Mouse (Mus musculus) heart, adult 2 months (tissue): ENCODE results near the gene Svop.

Experiments used
- CTCF ChIP-seq: fragments of 200-600 bp; IDR thresholded peaks from 2 replicates; pipeline ENCODE4 v1.8.1; 2022; ENCODE audit warnings: antibody characterized with exemption, mild to moderate bottlenecking, moderate library complexity
- EP300 ChIP-seq: fragments of 200-500 bp; IDR thresholded peaks from 2 replicates; pipeline ENCODE4 v1.6.1; 2011; ENCODE audit warnings: low read depth, low read length, control low read depth; ENCODE audit not compliant: insufficient read depth
- POLR2A ChIP-seq: fragments of 200-500 bp; IDR thresholded peaks from 2 replicates; pipeline ENCODE4 v1.6.1; 2011; ENCODE audit warnings: mild to moderate bottlenecking, low read depth, low read length, control low read depth; ENCODE audit not compliant: insufficient read depth

- TF ChIP-seq CTCF: no peak
- no peak for TF ChIP-seq EP300
- no peak for TF ChIP-seq POLR2A
Measured at GRCm38 (mm10) chr5:114077009-114077408, 14.4 kb downstream of the Svop start.
